Mouse (Mus musculus) stomach, embryonic 14.5 days (tissue): ENCODE measurements around the gene Nsfl1c. TPM values are rescaled to one million over a fixed set of nuclear protein-coding genes. Genes with fewer than 3 reads are reported as not detected.

ENCODE experiments used
- polyA plus RNA-seq: library from polyadenylated mRNA; unstranded; fragments of >200 nt; fragmentation: Nextera tagmentation; extraction: Ambion mirVana; gene quantifications from 2 replicates; pipeline ENCODE4 v1.2.1, GENCODE M21; 2014

Gene Nsfl1c
- polyA plus RNA-seq, 1 experiment from 2014 or later = 203 TPM

Other genes with a start within 250 kb of the Nsfl1c start
- gene 4921509C19Rik, start 18.0 kb upstream of the Nsfl1c start, polyA plus RNA-seq = not detected in 2 replicates
- gene Fkbp1a, start 48.3 kb downstream of the Nsfl1c start, polyA plus RNA-seq = 706 and 714 TPM in 2 replicates
- 13.3 and 14.1 TPM in 2 replicates for gene Sdcbp2, start 78.4 kb downstream of the Nsfl1c start, polyA plus RNA-seq
- 1.5 and 1.6 TPM in 2 replicates for gene Snph, start 138.4 kb downstream of the Nsfl1c start, polyA plus RNA-seq
- not detected in 2 replicates for gene Rad21l, start 174.4 kb downstream of the Nsfl1c start, polyA plus RNA-seq
- 1.1 and 1.6 TPM in 2 replicates for gene Tmem74b, start 207.8 kb downstream of the Nsfl1c start, polyA plus RNA-seq